Mouse (Mus musculus) brain, embryonic 14.5 days (tissue): Measurements from ENCODE around the gene Ninj2.

Source experiments
- CTCF ChIP-seq: fragments of 200-500 bp; IDR thresholded peaks from 2 replicates; pipeline ENCODE4 v1.5.1; 2012; ENCODE audit warnings: inconsistent platforms, mild to moderate bottlenecking, moderate library complexity, borderline replicate concordance; ENCODE audit not compliant: insufficient read depth, insufficient read length; ENCODE audit errors: extremely low read depth
- POLR2A ChIP-seq: fragments of 200-500 bp; IDR thresholded peaks from 2 replicates; pipeline ENCODE4 v1.6.1; 2012; ENCODE audit warnings: mild to moderate bottlenecking, inconsistent platforms, borderline replicate concordance; ENCODE audit not compliant: poor library complexity, insufficient read depth, insufficient read length, severe bottlenecking; ENCODE audit errors: extremely low read depth

GRCm38 (mm10) chr6:120193793-120194192 lies 100.6 kb downstream of the Ninj2 start:
- TF ChIP-seq POLR2A (no peak), CTCF (no peak)
